Mouse (Mus musculus) T-helper 2 cell (primary cell): ENCODE data around the gene Tm7sf2.

Experiments used
- in situ Hi-C: fragments of 300-600 bp; cut with MboI, MseI; formaldehyde crosslinking; loops from one replicate; pipeline ENCODE4 v1.15.1; 2025; ENCODE audit warnings: high pct_unique_total_duplicates

Tm7sf2 gene

DNA sequence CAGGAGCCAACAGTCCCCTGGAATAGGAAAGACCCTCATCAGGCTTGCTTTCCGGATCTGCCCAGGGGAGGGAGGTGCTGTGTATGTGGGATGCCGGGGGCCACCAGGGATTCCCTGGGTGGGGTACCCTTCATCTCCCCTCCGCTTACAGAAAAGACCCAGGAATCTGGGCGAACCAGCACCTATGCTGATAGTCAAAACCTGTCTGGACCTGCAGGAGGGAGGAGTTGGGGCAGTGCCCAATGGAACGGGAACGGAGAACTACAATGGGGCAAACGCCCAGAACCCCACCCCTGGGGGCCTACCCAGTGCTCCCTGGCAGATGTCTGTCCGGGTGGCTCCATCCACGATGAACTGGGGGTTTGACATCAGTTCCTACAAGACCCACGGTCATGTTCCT, 54.5 kb downstream of the Tm7sf2 start:
- in situ Hi-C loops: no loop called here
